Mouse (Mus musculus): ENCODE results near the gene Tmod2. TPM values are rescaled to one million over a fixed set of nuclear protein-coding genes. Genes with fewer than 3 reads are reported as not detected.
A peak's percentile ranks its signal among the peaks of the same experiment; 100 is the strongest.

The Tmod2 gene
- polyA plus RNA-seq, 1 experiment from 2014 or later: 198 TPM

- no peaks in the 10 kb centered on the region; the same call in 1 of the 2 replicates for H3K36me3 ChIP-seq
- H3K4me1 ChIP-seq (replicated peaks): peaks cover 5% of the 10 kb centered on the region
- H3K4me3 ChIP-seq: no peak overlapping the region
- H3K4me2 ChIP-seq: no peak overlapping the region
- no peak for ATAC-seq (ENCODE audit: low FRiP score)
- no peaks in the 10 kb centered on the region for H3K9me3 ChIP-seq
- H3K27ac ChIP-seq: no peak overlapping the region
- WGBS: 30% methylated on average over 2 of the region's 2 CpGs
- no peak overlapping the region for H3K9ac ChIP-seq
- no peaks in the 10 kb centered on the region for H3K27me3 ChIP-seq
Measured at GRCm38 (mm10) chr9:75563176-75563575, 47.9 kb downstream of the Tmod2 start.

DNA sequence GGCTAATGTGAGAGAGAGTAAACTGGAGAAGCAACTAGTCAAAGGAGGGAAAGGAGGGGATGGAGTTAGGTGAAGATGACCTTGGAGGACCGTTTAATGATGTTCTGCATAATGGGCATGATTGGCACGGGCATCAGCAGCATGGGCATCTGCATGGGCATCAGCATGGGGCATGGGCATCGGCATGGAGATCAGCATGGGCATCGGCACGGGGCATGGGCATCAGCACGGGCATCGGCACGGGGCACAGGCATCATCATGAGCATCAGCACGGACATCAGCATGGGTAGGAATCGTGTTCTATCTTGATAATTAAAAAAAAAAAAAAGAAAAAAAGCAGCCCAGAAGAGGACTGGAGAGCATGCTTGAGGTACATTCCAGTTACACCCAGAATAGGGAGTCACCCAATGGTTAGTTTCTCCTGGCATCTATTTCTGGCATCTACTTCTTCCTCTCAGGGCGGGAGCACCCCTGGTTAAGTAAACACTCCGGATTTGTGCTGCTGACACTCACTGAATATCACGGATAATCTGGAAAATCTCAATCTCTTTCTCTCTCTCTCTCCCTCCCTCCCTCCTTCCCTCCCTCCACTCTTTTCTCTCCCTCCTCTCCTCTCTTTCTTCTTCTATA lies 50.0 kb downstream of the Tmod2 start:
- 90% methylated on average over 13 of the region's 13 CpGs for WGBS
- peaks cover 15% of the 10 kb centered on the region for H3K4me1 ChIP-seq (replicated peaks)
- H3K4me3 ChIP-seq: no peak overlapping the region
- no peak for ATAC-seq (ENCODE audit: low FRiP score)
- no peaks in the 10 kb centered on the region for H3K9me3 ChIP-seq
- H3K9ac ChIP-seq: no peak overlapping the region
- no peaks in the 10 kb centered on the region for H3K36me3 ChIP-seq
- H3K27ac ChIP-seq: no peak overlapping the region
- no peak overlapping the region for H3K4me2 ChIP-seq
- H3K27me3 ChIP-seq: no peaks in the 10 kb centered on the region

GRCm38 (mm10) chr9:75560353-75560752 lies 50.8 kb downstream of the Tmod2 start:
- Histone ChIP-seq H3K9ac (no peak overlapping the region), H3K9me3 (no peaks in the 10 kb centered on the region), H3K4me1 (replicated peaks) (peaks cover 15% of the 10 kb centered on the region), H3K27ac (no peak overlapping the region), H3K36me3 (no peaks in the 10 kb centered on the region), H3K4me2 (peak overlapping the region; percentile 83; the same call in 1 of the 2 replicates), H3K27me3 (no peaks in the 10 kb centered on the region), H3K4me3 (no peak overlapping the region)
- ATAC-seq (ENCODE audit: low FRiP score): no peak

DNA sequence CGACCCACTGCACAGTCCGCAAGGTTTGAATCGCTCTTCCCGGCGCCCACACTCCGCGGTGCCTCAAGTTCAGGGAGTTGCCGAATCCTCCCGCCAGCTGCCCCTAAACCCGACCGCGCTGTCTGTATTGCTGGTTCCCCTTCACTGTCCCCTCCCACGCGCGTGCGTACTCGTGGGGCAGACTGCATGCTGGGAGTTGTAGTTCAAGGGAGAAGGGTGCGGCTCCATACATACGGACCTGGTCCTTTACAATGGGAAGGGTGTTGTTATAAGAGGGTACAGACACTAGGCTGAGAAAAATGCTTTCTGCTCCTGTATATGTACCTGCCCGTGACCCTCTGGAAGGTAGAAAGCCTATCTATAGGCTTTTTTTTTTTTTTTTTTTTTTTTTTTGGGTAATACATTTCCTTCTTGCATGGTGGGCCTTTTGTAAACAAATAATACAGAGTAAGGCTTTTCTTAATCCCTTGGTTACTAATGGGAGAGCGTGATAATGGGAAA lies 51.6 kb downstream of the Tmod2 start, which contains the start of gene Tmod3:
Gene Tmod3 (minus strand): TSS at position 146 of the 501 bp plus-strand sequence.
- peaks cover 15% of the 10 kb centered on the region for H3K4me1 ChIP-seq (replicated peaks)
- WGBS: 4% methylated on average over 21 of the region's 21 CpGs
- ATAC-seq (ENCODE audit: low FRiP score): peak; percentile 98

GRCm38 (mm10) chr9:75558812-75559511 lies 52.2 kb downstream of the Tmod2 start:
- Histone ChIP-seq H3K9me3 (no peaks in the 10 kb centered on the region), H3K4me1 (replicated peaks) (peaks cover 15% of the 10 kb centered on the region), H3K4me2 (peak overlapping the region; percentile 83), H3K9ac (peak overlapping the region; percentile 90), H3K27me3 (no peaks in the 10 kb centered on the region), H3K27ac (peak overlapping the region; percentile 81), H3K36me3 (no peaks in the 10 kb centered on the region), H3K4me3 (peak overlapping the region; percentile 82)
- WGBS: under 1% methylated on average over 47 of the region's 47 CpGs
- ATAC-seq (ENCODE audit: low FRiP score): peak; percentile 87

More for the DNA sequence above, 51.6 kb downstream of the Tmod2 start, which contains the start of gene Tmod3:
- H3K27me3 ChIP-seq: no peaks in the 10 kb centered on the region
- no peaks in the 10 kb centered on the region for H3K36me3 ChIP-seq
- peak within 1 kb of the TSS; percentile 82 for H3K4me3 ChIP-seq
- H3K27ac ChIP-seq: peak within 1 kb of the TSS; percentile 81
- no peaks in the 10 kb centered on the region for H3K9me3 ChIP-seq
- peak within 1 kb of the TSS; percentile 90 for H3K9ac ChIP-seq
- H3K4me2 ChIP-seq: peak within 1 kb of the TSS; percentile 83

GRCm38 (mm10) chr9:75558360-75558759 lies 52.8 kb downstream of the Tmod2 start:
- H3K9ac ChIP-seq: peak overlapping the region; percentile 90
- H3K4me1 ChIP-seq (replicated peaks): peaks cover 20% of the 10 kb centered on the region
- no peak for ATAC-seq (ENCODE audit: low FRiP score)
- H3K27me3 ChIP-seq: no peaks in the 10 kb centered on the region
- 18% methylated on average over 3 of the region's 3 CpGs for WGBS
- no peaks in the 10 kb centered on the region for H3K9me3 ChIP-seq
- peak overlapping the region; percentile 82 for H3K4me3 ChIP-seq
- no peak overlapping the region for H3K27ac ChIP-seq
- H3K4me2 ChIP-seq: peak overlapping the region; percentile 83
- no peaks in the 10 kb centered on the region for H3K36me3 ChIP-seq

DNA sequence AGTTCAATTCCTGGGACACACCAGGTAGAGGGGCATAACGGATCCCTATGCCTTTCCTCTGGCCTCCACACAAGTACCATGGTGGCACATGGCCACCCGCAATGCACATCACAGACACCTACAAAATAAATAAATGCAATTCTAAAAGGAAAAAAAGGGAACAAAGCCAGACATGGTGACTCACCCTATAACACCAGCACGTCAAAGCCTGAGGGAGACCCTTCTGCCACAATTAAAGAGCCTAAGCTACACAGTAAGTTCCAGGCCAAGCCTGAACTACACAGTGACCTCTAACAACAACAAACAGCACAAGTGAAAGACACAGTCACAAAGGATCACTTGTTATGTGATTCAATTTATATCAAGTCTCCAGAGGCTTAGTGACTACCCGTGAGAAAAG lies 57.4 kb downstream of the Tmod2 start:
- Histone ChIP-seq H3K9me3 (no peaks in the 10 kb centered on the region), H3K4me3 (no peak overlapping the region), H3K4me1 (replicated peaks) (peaks cover 21% of the 10 kb centered on the region), H3K27me3 (no peaks in the 10 kb centered on the region), H3K36me3 (no peaks in the 10 kb centered on the region), H3K9ac (no peak overlapping the region), H3K4me2 (no peak overlapping the region), H3K27ac (no peak overlapping the region)
- WGBS: 80% methylated on average over 4 of the region's 4 CpGs
- ATAC-seq (ENCODE audit: low FRiP score): no peak

- Histone ChIP-seq H3K27me3 (no peaks in the 10 kb centered on the region), H3K36me3 (no peaks in the 10 kb centered on the region), H3K9me3 (no peaks in the 10 kb centered on the region), H3K27ac (no peak overlapping the region), H3K9ac (no peak overlapping the region), H3K4me3 (no peak overlapping the region), H3K4me1 (replicated peaks) (peaks cover 8% of the 10 kb centered on the region; the same call in 1 of the 2 replicates), H3K4me2 (no peak overlapping the region)
- no peak for ATAC-seq (ENCODE audit: low FRiP score)
- WGBS: 56% methylated on average over 5 of the region's 5 CpGs
Measured at GRCm38 (mm10) chr9:75551342-75551741, 59.8 kb downstream of the Tmod2 start.

- H3K27ac ChIP-seq: no peak overlapping the region
- H3K9me3 ChIP-seq: no peaks in the 10 kb centered on the region
- H3K36me3 ChIP-seq: no peaks in the 10 kb centered on the region
- H3K9ac ChIP-seq: no peak overlapping the region
- no peaks in the 10 kb centered on the region for H3K27me3 ChIP-seq
- no peak for ATAC-seq (ENCODE audit: low FRiP score)
- H3K4me3 ChIP-seq: no peak overlapping the region
- H3K4me1 ChIP-seq (replicated peaks): peaks cover 8% of the 10 kb centered on the region; the same call in 1 of the 2 replicates
- WGBS: 71% methylated on average over 8 of the region's 8 CpGs
- H3K4me2 ChIP-seq: no peak overlapping the region
Measured at GRCm38 (mm10) chr9:75549010-75549409, 62.1 kb downstream of the Tmod2 start.

- H3K36me3 ChIP-seq: no peaks in the 10 kb centered on the region
- H3K4me3 ChIP-seq: no peak overlapping the region
- H3K27ac ChIP-seq: no peak overlapping the region
- H3K27me3 ChIP-seq: no peaks in the 10 kb centered on the region
- ATAC-seq (ENCODE audit: low FRiP score): no peak
- 87% methylated on average over 12 of the region's 12 CpGs for WGBS
- no peak overlapping the region for H3K9ac ChIP-seq
- H3K9me3 ChIP-seq: no peaks in the 10 kb centered on the region
- H3K4me2 ChIP-seq: no peak overlapping the region
- 0 out of 2 replicates have a peak, but pooled peaks cover 3% of the 10 kb centered on the region for H3K4me1 ChIP-seq (replicated peaks)
Measured at GRCm38 (mm10) chr9:75546885-75547553, 64.1 kb downstream of the Tmod2 start.

DNA sequence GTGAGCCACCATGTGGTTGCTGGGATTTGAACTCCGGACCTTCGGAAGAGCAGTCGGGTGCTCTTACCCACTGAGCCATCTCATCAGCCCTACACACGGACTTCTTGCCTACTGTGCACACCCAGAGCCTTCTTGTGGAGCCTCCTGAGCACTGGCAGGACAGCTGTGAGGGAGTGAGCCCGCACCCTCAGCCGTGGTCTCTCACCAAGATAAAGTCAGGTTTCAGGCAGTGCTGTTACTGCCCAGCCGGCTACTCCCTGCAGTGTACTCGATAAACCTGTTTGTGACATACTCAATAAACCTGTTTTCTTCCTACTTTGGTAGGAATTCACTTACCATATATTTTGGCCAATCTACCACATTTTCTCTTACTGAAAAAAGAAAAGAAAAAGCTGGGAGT lies 65.6 kb downstream of the Tmod2 start:
- H3K27ac ChIP-seq: no peak overlapping the region
- H3K9me3 ChIP-seq: no peaks in the 10 kb centered on the region
- H3K4me1 ChIP-seq (replicated peaks): peaks cover 5% of the 10 kb centered on the region
- no peak overlapping the region for H3K9ac ChIP-seq
- 91% methylated on average over 8 of the region's 8 CpGs for WGBS
- H3K36me3 ChIP-seq: no peaks in the 10 kb centered on the region
- H3K4me3 ChIP-seq: no peak overlapping the region
- no peak overlapping the region for H3K4me2 ChIP-seq
- no peaks in the 10 kb centered on the region for H3K27me3 ChIP-seq
- no peak for ATAC-seq (ENCODE audit: low FRiP score)

DNA sequence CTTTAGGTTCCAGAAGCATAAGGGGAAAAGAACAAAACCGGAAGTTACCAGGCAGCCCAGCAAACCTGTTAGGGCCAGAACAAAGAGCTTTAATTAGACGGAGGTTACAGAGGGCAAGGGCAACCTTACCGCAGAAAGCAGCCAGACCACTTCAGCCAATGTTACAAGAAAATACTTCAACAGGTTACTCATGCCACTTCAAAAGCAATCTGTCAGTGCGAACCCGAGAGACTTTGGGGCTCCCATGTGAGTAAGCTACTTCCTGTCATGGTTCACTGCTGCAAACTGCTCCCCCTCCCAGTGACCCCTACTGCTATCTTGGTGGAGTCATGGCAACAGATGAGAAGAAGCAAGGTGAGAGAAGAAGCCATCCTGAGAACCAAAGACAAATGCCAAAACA lies 69.6 kb downstream of the Tmod2 start:
- H3K36me3 ChIP-seq: no peaks in the 10 kb centered on the region
- H3K4me1 ChIP-seq (replicated peaks): peaks cover 9% of the 10 kb centered on the region
- no peak overlapping the region for H3K9ac ChIP-seq
- H3K27ac ChIP-seq: no peak overlapping the region
- 38% methylated on average over 5 of the region's 5 CpGs for WGBS
- no peak overlapping the region for H3K4me3 ChIP-seq
- H3K27me3 ChIP-seq: no peaks in the 10 kb centered on the region
- ATAC-seq (ENCODE audit: low FRiP score): no peak
- H3K9me3 ChIP-seq: no peaks in the 10 kb centered on the region
- H3K4me2 ChIP-seq: no peak overlapping the region

All from hindbrain, embryonic 13.5 days (tissue).